Mouse (Mus musculus): ENCODE data around the gene Iqce.
"Not testable (repeated sequence)": the region's sequence is repeated elsewhere in the genome, so short reads cannot be mapped to it uniquely, and the experiment has no call there.

The Iqce gene

DNA sequence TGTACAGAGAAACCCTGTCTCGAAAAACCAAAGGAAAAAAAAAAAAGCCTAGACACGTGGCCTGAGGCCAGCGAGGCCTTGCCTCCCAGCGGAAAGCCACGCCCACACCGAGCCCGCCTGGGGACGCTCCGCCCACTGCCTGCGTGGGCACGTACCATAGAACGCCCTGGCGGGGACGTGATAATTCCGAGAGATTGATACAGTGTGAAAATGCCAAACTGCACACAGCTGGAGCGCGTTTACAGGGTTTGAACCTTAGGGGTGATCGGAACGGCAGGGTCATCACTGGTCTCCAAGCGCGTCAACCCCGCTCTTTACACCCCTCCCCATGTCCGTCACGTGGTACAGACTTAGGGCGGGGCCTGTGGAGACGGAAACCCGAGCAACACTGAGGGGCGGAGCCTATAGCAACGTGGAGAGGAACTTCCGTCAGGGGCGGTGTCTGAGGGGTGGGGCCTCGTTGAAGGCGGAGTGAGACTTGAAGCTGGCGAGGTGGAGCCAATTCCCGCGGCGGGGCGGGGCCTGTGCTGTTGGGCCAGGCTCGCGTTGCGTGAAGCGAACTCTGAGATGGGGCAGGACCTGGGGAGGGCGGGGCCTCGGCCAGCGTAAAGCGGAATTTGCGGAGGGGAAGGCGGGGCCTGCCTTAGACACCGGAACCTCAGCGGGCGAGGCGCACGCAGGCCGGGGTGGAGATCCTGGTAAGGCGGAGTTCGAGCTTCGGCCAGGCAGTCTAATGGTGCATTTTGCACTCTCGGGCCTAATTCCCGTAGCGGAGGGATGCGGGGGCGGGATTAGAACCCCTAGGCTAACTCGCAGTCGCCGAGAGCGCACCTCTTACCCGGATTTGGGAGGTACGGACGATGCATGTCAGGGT lies 2.4 kb upstream of the Iqce start, which contains the start of gene Brat1:
Gene Brat1, plus strand, starts transcription at position 634 of the 874 bp plus-strand sequence.
- in situ Hi-C loops (cut with MboI, MseI): no loop called here

DNA sequence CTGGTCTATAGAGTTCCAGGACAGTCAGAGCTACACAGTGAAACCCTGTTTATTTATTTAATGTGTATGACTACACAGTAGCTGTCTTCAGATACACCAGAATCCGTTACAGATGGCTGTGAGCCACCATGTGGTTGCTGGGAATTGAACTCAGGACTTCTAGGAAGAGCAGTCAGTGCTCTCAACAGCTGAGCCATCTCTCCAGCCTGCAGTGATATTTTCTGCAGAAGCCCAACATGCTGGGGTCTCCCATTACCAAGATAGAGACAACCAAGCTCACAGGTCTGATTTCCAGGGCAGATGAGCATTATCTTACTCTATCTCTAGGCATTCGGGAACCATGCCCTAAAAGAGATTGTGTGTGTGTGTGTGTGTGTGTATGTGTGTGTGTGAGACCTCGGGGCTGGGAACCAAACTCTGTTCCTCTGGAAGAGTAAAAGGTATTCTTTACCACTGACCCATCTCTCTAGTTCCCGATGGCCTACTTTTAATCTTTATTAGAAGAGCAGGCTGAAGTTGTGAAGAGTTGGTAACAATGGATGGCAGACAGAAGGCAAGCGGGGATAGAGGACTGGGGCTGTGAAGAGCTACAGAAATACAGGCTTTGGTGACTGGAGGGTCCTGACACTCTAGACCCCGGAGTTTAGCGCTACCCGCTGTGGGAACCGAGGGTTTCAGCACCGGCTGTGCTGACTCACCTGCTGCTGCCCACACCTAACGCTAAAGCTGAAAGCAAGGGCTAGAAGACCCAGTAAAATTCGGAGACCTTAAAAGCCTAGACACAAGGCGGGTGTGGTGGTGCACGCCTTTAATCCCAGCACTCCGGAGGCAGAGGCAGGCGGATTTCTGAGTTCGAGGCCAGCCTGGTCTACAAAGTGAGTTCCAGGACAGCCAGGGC lies 1.6 kb upstream of the Iqce start:
- in situ Hi-C loops (cut with MboI, MseI): no loop called here

DNA sequence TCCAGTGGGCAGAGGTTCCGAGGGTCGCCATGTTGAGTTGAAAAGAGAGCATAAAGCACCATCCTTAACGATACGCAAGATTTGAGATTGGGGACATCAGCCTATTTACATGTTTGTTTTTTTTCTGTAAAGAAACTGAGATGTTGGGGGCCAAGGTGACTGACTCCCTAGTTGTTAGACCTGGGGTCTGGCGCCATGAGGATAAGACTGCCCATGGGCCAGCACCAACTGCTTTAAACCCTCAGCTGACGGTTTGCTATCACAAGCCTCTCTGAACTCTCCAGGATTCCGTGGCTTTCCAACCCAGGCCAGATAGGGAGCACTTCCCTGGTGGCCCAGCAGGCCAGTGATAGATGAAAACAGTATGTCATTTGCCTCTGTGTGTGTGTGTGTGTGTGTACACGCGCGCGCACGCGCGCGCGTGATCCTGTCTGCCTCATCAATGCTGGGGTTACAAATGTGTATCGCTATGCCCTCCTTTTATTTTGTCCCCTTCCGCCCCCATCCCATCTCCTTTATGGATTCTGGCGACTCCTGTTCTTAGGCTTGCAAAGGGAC lies 519 bp upstream of the Iqce start:
- in situ Hi-C loops (cut with MboI, MseI): no loop called here

DNA sequence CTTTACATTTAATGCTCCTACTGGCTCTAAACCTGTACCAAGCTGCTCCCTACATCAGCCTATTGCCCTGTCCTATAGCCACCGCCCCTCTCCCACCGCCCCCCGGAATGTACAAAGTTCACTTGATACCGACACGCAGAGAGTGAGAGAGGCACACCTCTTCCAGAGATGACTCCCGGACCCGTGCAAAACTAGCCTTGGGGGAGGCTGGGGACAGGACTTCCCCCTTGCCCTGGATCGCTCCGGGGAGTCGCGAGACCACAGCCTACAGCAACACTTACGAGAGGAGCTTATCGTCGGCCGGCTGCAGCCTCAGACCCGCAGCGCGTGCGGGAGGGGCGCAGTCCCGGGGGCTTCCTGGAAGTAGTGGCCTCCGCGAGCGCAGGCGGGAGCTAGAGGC lies 517 bp downstream of the Iqce start:
- in situ Hi-C loops (cut with MboI, MseI): no loop called here

DNA sequence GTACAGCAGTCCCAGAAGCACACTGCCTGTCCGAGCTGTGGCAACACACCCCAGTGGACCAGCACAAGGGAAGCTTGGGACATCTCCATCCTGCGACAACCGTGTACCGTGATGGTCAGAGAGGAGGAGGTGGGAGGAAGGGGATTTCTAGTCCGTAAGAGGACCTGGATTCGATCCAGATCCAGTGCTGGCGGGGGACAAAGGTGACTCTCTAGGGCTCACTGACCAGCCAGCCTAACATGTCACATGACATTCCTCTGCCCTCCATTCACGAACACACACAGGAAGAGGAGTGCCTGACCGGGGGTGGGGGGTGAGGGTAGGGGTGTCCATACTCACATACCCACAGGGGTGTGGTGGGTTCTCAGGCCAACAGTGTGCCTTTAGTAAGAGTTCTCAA lies 2.4 kb downstream of the Iqce start:
- in situ Hi-C loops (cut with MboI, MseI): no loop called here

DNA sequence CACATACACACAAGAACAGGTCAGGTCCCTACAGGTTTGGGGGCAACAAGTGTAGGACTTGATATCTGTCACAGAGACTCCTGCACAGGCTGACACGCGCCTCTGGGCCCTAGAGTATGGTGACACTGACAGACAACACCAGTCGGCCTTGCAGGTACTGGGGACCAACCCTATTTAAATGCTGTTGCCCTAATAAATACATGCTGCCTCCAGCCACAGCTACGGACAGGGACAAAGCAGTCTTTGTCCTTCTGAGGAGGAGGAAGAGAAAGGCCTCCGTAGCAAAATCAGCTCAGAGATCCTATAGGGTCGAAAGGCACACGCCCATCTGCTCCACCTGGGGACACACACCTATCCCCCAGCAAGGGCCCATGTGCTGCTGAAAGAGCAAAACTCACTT lies 6.2 kb downstream of the Iqce start:
- in situ Hi-C loops (cut with MboI, MseI): no loop called here

DNA sequence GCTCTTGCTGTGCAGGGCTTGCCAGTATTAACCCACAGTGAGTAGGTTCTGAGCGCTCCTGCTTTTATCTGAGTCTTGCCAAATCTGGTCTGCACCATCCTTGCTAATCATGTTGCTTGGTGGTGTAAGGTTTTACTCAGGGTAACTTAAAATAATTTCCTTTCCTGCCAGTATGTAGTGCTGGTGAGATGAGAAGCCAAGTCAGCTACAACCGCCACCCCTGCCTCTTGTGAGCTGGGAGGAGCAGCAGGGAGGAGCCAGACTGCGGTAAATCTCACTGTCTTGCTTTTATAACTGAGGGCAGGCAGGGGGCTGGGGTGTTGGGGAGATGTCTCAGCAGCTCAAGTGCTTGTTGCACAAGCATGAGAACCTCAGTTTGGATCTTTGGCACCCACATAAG lies 13.7 kb downstream of the Iqce start:
- in situ Hi-C loops (cut with MboI, MseI): no loop called here

DNA sequence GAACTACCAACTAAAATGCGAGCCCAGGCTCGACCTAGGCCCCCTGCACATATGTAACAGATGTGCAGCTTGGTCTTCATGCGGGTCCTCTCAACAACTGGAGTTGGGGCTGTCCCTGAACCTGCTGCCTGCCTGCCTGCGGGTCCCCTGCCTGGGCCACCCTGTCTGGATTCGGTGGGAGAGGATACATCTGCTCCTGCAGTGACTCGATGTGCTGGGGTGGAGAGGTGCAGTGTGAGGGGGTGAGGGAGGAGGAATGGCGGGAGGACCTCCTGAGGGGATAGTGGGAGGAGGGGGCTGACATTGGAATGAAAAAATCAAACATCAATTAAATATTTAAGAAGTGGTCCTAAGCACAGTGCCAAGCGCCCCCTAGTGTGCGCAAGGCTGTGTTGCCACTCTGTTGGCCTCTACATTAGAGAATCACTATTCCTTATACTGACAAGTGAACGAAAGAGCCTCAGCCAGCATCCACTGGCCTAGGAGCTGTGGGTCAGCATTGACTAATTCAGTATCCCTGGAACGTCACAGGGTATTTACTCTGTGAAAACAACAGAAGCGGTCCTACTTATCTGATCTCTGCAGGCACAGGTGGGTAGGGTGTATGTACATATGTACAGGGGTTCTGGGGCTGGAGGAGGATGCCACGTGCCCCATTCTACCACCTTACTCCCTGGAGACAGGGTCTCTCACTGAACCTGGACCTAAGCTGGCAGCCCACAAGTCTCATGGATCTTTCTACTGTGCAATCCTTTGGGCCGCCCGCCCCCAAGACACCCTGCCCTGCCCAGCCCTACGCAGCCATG lies 17.6 kb downstream of the Iqce start:
- in situ Hi-C loops (cut with MboI, MseI): loop anchor here (5.0 kb wide), 1 partner anchor 142 kb away; no protein-coding TSS in a partner anchor

DNA sequence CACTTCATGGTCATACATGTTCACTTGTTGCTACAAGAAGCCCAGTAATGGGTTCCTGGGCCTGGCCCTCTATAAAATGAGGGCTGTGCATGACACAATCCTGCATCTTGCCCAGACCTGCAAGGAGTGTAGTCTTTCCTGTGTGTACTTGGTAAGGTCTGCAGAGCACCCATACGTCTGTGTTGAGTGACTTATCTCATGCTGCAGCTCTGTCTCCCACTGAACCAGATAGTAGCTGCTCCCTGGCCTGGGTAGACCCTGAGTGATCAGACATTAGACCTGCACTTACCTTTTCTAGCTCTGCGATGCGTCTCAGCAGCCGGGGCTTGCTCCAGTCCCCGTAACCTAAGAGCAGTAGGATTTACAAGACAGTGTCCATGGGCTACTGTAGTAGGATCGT lies 20.1 kb downstream of the Iqce start:
- in situ Hi-C loops (cut with MboI, MseI): loop anchor here (5.0 kb wide), 1 partner anchor 140 kb away; no protein-coding TSS in a partner anchor

DNA sequence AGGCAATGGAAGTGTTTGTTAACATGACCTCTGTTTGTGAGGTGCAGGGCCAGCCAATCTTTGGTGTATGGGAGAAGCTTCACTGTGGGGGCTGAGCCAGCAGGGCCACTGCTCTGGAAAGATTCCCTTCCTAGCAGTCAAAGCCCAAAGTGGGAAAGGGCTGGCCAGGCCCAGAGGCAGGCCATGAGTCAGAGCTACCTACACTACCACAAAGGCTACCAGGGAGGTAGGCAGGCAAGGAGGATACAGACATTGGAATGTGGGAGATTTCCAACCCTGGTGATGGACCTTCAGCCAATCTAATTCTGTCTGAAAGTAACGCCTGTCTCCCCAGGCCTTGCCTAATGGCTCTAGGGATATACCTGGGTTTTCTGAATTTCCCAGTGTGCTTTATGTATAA lies 21.2 kb downstream of the Iqce start:
- in situ Hi-C loops (cut with MboI, MseI): loop anchor here (5.0 kb wide), 1 partner anchor 139 kb away; no protein-coding TSS in a partner anchor

DNA sequence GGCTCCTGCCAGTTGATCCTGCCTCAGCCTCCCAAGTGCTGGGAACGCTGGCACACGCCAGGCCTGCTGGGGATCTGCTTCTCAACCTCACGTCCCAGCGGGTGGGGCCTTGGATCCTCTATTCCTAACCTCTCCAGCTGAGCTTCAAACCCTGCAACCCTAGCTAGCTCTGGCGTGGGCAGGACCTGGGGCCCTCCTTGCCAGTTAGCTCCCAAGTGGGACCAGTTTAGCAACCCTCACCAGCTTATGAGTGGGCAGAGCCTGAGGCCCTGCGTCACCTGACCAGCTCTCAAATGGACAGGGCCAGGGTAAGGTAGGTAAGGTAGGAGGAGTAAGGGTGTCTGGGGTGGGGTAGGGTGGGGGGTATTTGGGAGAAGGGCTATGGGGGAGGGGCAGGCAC lies 22.1 kb downstream of the Iqce start:
- in situ Hi-C loops (cut with MboI, MseI): loop anchor here (5.0 kb wide), 1 partner anchor 138 kb away; no protein-coding TSS in a partner anchor

DNA sequence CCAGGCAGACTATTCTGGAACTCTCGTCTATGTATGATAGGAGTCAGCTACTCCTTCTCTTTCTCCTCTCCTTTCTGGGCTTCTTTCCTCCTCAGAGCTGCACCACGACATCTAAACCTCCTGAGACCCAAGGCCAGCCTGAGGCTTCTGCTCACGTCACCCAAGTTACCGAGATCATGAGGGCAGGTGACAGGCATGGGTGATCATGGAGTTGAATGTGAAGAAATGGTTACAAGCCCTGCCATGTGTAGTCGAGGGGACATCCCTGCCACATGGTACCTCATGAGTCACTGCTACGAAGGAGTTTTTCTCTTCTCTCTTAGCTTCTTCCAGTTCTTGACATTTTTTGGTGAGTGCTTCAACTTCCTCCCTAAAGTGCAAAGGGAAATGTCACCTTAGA lies 25.0 kb downstream of the Iqce start:
- in situ Hi-C loops (cut with MboI, MseI): no loop called here

DNA sequence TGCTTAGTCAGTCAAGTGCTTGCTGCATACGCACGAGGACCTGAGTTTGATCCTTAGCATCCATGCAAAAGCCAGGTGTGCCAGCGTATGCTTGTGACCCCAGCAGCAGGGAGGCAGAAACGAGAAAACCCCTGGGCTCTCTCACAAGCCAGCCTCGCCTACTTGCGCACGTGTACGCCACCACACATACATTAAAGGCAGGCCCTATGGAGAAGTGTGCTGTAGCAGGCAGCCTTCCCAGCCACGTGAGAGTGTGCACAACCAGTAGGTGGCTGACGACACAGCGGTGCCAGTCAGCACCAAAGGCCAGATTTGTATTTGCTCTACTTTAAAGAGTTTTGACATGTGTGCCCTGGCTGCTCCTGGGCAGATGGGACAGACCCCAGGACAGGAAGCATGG lies 26.5 kb downstream of the Iqce start:
- in situ Hi-C loops (cut with MboI, MseI): no loop called here

DNA sequence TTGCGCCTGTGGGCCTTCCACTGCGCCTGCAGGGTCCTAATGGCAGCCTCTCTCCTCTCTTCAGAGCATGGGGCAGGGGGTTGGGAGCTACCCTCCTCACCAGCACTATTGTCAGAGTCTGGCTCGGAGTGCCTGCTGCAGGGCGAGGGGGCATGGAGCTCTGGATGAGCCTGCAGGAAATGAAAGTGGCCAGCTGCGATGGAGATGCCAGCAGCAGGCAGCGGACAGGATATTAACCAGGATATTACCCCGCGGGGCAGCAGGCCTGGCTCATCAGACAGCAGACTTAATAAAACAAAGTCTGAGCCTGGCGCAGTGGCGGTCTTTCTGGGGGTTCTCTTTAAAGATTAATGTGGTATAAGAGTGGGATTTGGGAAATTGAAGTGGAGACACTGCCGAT lies 27.1 kb downstream of the Iqce start:
- in situ Hi-C loops (cut with MboI, MseI): no loop called here

DNA sequence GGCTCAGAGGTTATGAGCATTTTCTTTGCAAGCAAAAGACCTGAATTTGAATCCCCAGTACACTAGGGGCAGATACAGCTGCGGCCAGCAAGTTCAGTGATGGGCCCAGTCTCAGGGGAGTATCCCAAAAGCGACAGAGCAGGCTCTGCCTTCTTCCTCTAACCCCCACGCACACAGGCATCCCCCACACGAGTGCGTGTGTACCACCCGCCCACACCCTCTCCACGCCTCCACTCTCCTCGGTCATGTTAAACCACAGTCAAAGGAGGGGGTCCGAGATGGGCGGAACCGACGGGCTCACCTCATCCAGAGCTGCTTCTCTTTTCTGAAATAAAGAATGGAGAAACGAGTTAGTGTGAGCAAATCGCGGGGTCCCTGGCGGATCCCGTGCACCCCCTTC lies 28.1 kb downstream of the Iqce start:
- in situ Hi-C loops (cut with MboI, MseI): no loop called here

DNA sequence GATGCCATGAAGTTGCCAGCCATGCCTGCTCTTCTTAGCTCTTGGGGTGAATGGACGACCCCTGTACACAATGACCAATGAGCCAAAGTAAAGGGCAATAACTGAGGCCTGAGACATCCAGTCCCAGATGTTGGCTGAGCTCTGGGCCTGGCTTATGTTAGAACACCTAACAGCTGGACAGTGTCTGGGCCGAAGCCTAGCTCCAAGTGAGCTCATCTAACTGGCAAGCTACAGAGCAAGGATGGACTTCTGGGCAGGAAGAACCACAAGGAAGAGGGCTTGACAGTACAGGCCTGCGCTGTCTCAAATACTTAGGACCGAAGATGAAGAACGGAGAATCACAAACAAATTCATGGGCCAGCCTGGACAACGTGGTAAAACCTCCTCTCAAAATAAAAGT lies 29.6 kb downstream of the Iqce start:
- in situ Hi-C loops (cut with MboI, MseI): not testable (repeated sequence)

DNA sequence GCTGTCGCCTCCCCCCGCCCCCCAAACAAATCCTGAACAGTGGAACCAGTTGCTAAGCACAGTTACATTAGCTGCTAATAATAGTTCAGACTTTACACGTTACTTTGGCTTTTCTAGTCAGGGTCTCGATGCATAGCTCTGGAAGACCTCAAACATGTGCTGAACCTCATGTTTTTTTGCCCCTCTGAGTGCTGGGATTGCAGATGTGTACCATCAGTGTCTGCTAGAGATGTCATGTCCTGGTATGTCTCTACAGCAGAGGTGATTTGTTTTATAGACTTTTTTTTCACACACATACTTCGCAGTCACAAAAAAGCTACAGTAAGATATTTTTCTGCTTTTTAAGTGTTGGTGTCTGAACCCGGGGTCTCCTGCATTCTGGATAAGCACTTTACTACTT lies 30.1 kb downstream of the Iqce start:
- in situ Hi-C loops (cut with MboI, MseI): no loop called here

DNA sequence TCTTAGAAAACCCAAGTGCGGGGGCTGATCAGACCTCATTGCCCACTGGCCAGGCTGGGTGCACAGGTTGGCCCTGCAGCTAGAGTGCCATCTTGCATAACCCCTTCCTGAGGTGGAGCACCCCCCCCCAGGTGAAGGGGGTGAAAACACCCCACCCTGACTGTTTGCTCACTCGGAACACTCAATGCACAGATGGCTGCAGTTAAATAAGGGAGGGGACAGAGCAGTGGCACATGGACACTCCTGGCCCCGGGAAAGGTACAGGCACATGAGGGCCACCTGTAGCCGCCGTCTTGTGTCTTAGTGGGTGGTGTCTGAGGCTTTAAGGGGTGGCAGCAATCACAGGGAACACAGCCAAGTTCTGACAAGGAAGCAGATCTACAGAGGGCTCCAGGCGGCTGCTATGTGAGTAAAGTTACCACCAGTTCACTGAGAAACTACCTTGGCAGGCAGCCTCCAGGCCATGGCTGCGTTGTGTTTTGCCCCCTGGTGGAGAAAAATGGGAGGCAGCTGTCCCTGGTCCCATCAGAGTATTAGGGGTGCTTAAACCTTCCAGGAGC lies 38.5 kb downstream of the Iqce start:
- in situ Hi-C loops (cut with MboI, MseI): no loop called here

DNA sequence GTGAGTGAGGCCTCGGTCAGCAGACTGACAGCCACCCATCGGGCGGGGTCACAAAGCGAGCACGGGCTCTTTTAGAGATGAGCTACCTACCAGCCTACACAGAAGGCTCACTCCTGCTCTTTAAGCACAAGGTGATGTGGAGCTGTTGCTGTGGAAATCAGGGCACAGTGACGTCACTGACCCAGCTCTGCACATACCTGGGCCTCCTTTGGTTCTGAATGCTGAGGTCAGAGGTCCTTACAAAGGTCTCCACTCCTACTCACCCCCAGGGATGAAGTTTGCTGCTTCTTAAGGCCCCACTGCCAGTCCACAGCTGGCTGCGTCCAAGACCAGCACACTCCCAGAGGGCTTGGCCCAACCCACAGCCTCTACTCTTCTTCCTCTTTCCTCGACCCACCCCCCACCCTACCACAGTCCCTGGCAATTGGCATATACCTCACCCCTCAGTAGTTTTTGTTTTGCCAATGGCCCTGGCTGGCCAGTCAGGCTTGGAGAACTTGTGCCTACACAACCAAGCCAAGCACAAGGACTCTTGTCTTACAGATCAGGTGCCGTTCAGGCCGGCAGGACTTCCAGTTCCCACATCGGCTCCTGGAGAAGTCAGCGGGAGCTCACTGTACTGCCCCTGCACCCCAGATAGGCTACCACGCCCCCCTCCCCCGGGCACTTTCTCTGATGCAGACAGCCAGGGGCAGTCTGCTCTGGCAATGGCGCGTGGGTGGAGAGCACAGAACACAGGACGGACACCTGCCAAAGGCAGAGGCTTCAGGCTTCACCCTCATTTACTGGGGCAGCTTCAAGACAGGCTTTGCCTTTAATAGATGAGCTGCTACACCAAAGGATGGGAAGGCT lies 39.2 kb downstream of the Iqce start:
- in situ Hi-C loops (cut with MboI, MseI): no loop called here

All from T-helper 1 cell (primary cell).